Comparison of ENCODE assay signal across 14 mouse cellular contexts in the genomic region with DNA sequence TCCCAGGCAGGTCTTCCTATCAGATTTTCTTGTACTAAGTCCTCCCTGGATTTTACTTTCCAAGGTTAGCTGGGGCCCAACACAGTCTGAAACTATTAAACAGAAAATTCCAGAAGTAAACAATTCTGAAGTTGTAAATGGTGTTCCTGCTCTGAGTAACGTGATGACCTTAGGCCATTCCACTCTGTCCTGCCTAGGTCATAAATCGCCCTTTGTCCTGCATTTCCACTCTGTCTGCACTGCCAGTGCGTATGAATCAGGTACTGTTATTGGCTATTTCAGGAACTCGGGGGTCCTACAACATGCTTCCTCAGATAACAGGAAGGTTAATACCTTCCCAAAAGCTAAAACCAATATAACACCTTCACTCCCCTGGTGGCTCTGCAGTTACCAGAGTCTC. TPM values are rescaled to one million over a fixed set of nuclear protein-coding genes. Genes with fewer than 3 reads are reported as not detected.
A peak's percentile ranks its signal among the peaks of the same experiment; 100 is the strongest.
DNase-seq lines count a peak whose midpoint lies in the region; ATAC-seq and TF ChIP-seq lines count a peak whose summit lies in the region.
"Had no signal": no experiment of that assay in that cellular context is flagged by ENCODE, and none has a peak within 500 bp of the region (broad histone marks: within the 10 kb centered on the region; RNA-seq: fewer than 3 reads in every experiment).

No protein-coding gene starts in this region.

- H3K27me3 ChIP-seq in lung, embryonic 14.5 days (ENCODE audit: insufficient read depth, low read length): no peaks in the 10 kb centered on the region
- no peaks in the 10 kb centered on the region for H3K27me3 ChIP-seq in intestine, embryonic 16.5 days (replicated peaks; ENCODE audit: control insufficient read depth, insufficient read depth, low read length)
- no peaks in the 10 kb centered on the region for H3K27me3 ChIP-seq in liver, postnatal 0 days (ENCODE audit: insufficient read depth, low read length)
- H3K27me3 ChIP-seq in hindbrain, embryonic 10.5 days (ENCODE audit: insufficient read depth, poor library complexity, severe bottlenecking): no peaks in the 10 kb centered on the region
- H3K27me3 ChIP-seq: forebrain, embryonic 15.5 days; heart, embryonic 12.5 days; hindbrain, embryonic 12.5 days had no signal

- H3K4me1 ChIP-seq in lung, embryonic 14.5 days (ENCODE audit: insufficient read depth): peaks cover 23% of the 10 kb centered on the region
- H3K4me1 ChIP-seq in intestine, embryonic 16.5 days (ENCODE audit: control insufficient read depth, insufficient read depth, low read length): peaks cover 33% of the 10 kb centered on the region
- peaks cover 36% of the 10 kb centered on the region for H3K4me1 ChIP-seq in liver, postnatal 0 days (ENCODE audit: insufficient read depth)
- peaks cover 34% of the 10 kb centered on the region for H3K4me1 ChIP-seq in hindbrain, embryonic 10.5 days (replicated peaks)

- DNase-seq in kidney, adult 11 months: peak; percentile 35
- DNase-seq in kidney, postnatal 10 days: no peak
- no peak for DNase-seq in lung, embryonic 14.5 days
- no peak for DNase-seq in lung, adult 18-20 months
- no peak for DNase-seq in liver, postnatal 0 days
- DNase-seq in hindbrain, embryonic 10.5 days (ENCODE audit: low spot score): no peak
- DNase-seq: cerebellum, adult 11 months; cerebellum, postnatal 36 days; lung, adult 2 months had no signal

- no peak overlapping the region for H3K9ac ChIP-seq in lung, embryonic 14.5 days
- no peak overlapping the region for H3K9ac ChIP-seq in intestine, embryonic 16.5 days (ENCODE audit: low read depth, low read length)
- no peak overlapping the region for H3K9ac ChIP-seq in liver, postnatal 0 days (replicated peaks)
- H3K9ac ChIP-seq: forebrain, embryonic 15.5 days; heart, embryonic 12.5 days; hindbrain, embryonic 12.5 days had no signal

- H3K27ac ChIP-seq in lung, embryonic 14.5 days (ENCODE audit: low read depth): 0 out of 2 replicates have a peak overlapping the region, but pooled peaks have one; percentile 33
- H3K27ac ChIP-seq in intestine, embryonic 16.5 days (ENCODE audit: low read length): no peak overlapping the region
- peak overlapping the region; percentile 66 for H3K27ac ChIP-seq in liver, postnatal 0 days (ENCODE audit: low read depth)
- H3K27ac ChIP-seq in hindbrain, embryonic 10.5 days: no peak overlapping the region
- H3K27ac ChIP-seq: forebrain, embryonic 15.5 days; hindbrain, embryonic 12.5 days had no signal

- WGBS in lung, embryonic 14.5 days: 50% methylated on average over 4 of the region's 4 CpGs
- WGBS in intestine, embryonic 16.5 days: 28% methylated on average over 4 of the region's 4 CpGs
- WGBS in liver, postnatal 0 days (ENCODE audit: insufficient replicate concordance): 30% methylated on average over 4 of the region's 4 CpGs
- WGBS in hindbrain, embryonic 10.5 days: 81% methylated on average over 4 of the region's 4 CpGs

- no peak for ATAC-seq in lung, embryonic 14.5 days (ENCODE audit: insufficient read depth)
- peak; percentile 64 for ATAC-seq in intestine, embryonic 16.5 days
- ATAC-seq in liver, postnatal 0 days: peak; percentile 70
- ATAC-seq: CD4-positive, CD25-positive, alpha-beta regulatory T cell, adult 4 months; forebrain, embryonic 15.5 days had no signal

- no peak for TF ChIP-seq EP300 in liver, postnatal 0 days (IDR thresholded peaks at IDR 0.05; ENCODE audit: low read depth)

- no peak overlapping the region for H3K4me3 ChIP-seq in lung, embryonic 14.5 days (ENCODE audit: low read depth, low read length)
- no peak overlapping the region for H3K4me3 ChIP-seq in intestine, embryonic 16.5 days (ENCODE audit: low read length)
- no peak overlapping the region for H3K4me3 ChIP-seq in liver, postnatal 0 days (ENCODE audit: low read depth, low read length)
- no peak overlapping the region for H3K4me3 ChIP-seq in hindbrain, embryonic 10.5 days
- H3K4me3 ChIP-seq: forebrain, embryonic 15.5 days; heart, embryonic 12.5 days; hindbrain, embryonic 12.5 days had no signal

- no peak for TF ChIP-seq CTCF in lung, embryonic 14.5 days (IDR thresholded peaks at IDR 0.05; ENCODE audit: low read depth)
- no peak for TF ChIP-seq CTCF in liver, postnatal 0 days (IDR thresholded peaks at IDR 0.05; ENCODE audit: low read depth)

- no peak overlapping the region for H3K4me2 ChIP-seq in lung, embryonic 14.5 days
- no peak overlapping the region for H3K4me2 ChIP-seq in intestine, embryonic 16.5 days (ENCODE audit: low read depth, low read length)
- no peak overlapping the region for H3K4me2 ChIP-seq in liver, postnatal 0 days (ENCODE audit: low read depth, low read length)
- H3K4me2 ChIP-seq: forebrain, embryonic 15.5 days; heart, embryonic 12.5 days; hindbrain, embryonic 12.5 days had no signal

- no peaks in the 10 kb centered on the region for H3K36me3 ChIP-seq in lung, embryonic 14.5 days (ENCODE audit: insufficient read depth)
- H3K36me3 ChIP-seq in intestine, embryonic 16.5 days (ENCODE audit: control insufficient read depth, insufficient read depth, low read length): no peaks in the 10 kb centered on the region
- H3K36me3 ChIP-seq in liver, postnatal 0 days (replicated peaks; ENCODE audit: insufficient read depth, low read length): no peaks in the 10 kb centered on the region
- peaks cover 8% of the 10 kb centered on the region for H3K36me3 ChIP-seq in hindbrain, embryonic 10.5 days
- H3K36me3 ChIP-seq: forebrain, embryonic 15.5 days; heart, embryonic 12.5 days; hindbrain, embryonic 12.5 days had no signal

- no peaks in the 10 kb centered on the region for H3K9me3 ChIP-seq in lung, embryonic 14.5 days (ENCODE audit: low read depth, low read length)
- no peaks in the 10 kb centered on the region for H3K9me3 ChIP-seq in intestine, embryonic 16.5 days (ENCODE audit: control insufficient read depth, low read length)
- H3K9me3 ChIP-seq in liver, postnatal 0 days (ENCODE audit: low read length): no peaks in the 10 kb centered on the region
- H3K9me3 ChIP-seq in hindbrain, embryonic 10.5 days: no peaks in the 10 kb centered on the region
- H3K9me3 ChIP-seq: forebrain, embryonic 15.5 days; heart, embryonic 12.5 days; hindbrain, embryonic 12.5 days had no signal

RNA-seq across cellular contexts. Expression of gene Ldlrad3, which starts 31.9 kb away (rescaled TPM):
- polyA plus RNA-seq in lung, embryonic 14.5 days (2014; fragmentation: Nextera tagmentation; extraction: Ambion mirVana): 58.3 and 60.4 TPM in 2 replicates
- 17.9 and 18.8 TPM in 2 replicates for polyA plus RNA-seq in intestine, embryonic 16.5 days (2015; fragmentation: Nextera tagmentation; extraction: Ambion mirVana)
- 3.8 and 4.6 TPM in 2 replicates for polyA plus RNA-seq in liver, postnatal 0 days (2015; fragmentation: Nextera tagmentation; extraction: Ambion mirVana)
- polyA plus RNA-seq in hindbrain, embryonic 10.5 days (2016; fragmentation: Nextera tagmentation; extraction: Ambion mirVana): 54.4 and 55.9 TPM in 2 replicates

Comparison
In these comparisons a context has a peak if more than half of its experiments do, and no peak if none do; other contexts are left out.
1. H3K27ac ChIP-seq: peak in lung, embryonic 14.5 days (single experiment) and liver, postnatal 0 days (single experiment); none in intestine, embryonic 16.5 days (single experiment) and hindbrain, embryonic 10.5 days (single experiment).